Mouse (Mus musculus) CH12.LX (cell line): Measurements from ENCODE around the gene Nup133. TPM values are rescaled to one million over a fixed set of nuclear protein-coding genes. Genes with fewer than 3 reads are reported as not detected.
"Not testable (repeated sequence)": the region's sequence is repeated elsewhere in the genome, so short reads cannot be mapped to it uniquely, and the experiment has no call there.

ENCODE experiments used
- DNase-seq: peaks from one replicate; pipeline ENCODE4 v3.0.0-alpha.2; 2013; ENCODE audit errors: extremely low read depth
- H3K27ac ChIP-seq: 2 replicates; pipeline ENCODE4 v1.5.1; 2012; ENCODE audit warnings: low read depth, mild to moderate bottlenecking, control low read depth, moderate library complexity; ENCODE audit not compliant: insufficient read depth
- H3K27me3 ChIP-seq: replicated peaks from 2 replicates; pipeline ENCODE3; 2012; ENCODE audit warnings: inconsistent platforms
- H3K36me3 ChIP-seq, 2 experiments: replicated peaks in 1 of 2; 2 replicates each; pipeline versions ENCODE3 to v1.6.1; 2012; ENCODE audit warnings: inconsistent platforms in 1 of 2, low read length in 1 of 2, mild to moderate bottlenecking in 1 of 2, mixed read lengths in 1 of 2, moderate library complexity in 1 of 2; ENCODE audit not compliant: control insufficient read depth in 1 of 2, insufficient read depth in 1 of 2
- H3K4me1 ChIP-seq, 2 experiments: 2 replicates each; pipeline ENCODE4 v1.6.1; 2012; ENCODE audit warnings: inconsistent platforms in 1 of 2, moderate library complexity in 1 of 2; ENCODE audit not compliant: insufficient read depth in 2 of 2, control insufficient read depth in 1 of 2
- H3K4me2 ChIP-seq: 2 replicates; pipeline ENCODE4 v1.6.1; 2012; ENCODE audit warnings: low read depth, mild to moderate bottlenecking, control low read depth; ENCODE audit not compliant: poor library complexity, insufficient read depth, severe bottlenecking
- H3K4me3 ChIP-seq, 3 experiments: fragments of 150-350 bp in 1 of 3; sonication (generic) in 1 of 3; replicated peaks in 1 of 3; 2 replicates each; pipeline versions ENCODE3 to v1.5.1; 2011 to 2012; ENCODE audit warnings: low read depth in 2 of 3, low read length in 2 of 3, mild to moderate bottlenecking in 2 of 3, moderate library complexity in 2 of 3, control low read depth in 1 of 3, improper control_type of control experiment in 1 of 3, inconsistent platforms in 1 of 3, mixed read lengths in 1 of 3; ENCODE audit not compliant: poor library complexity in 1 of 3
- H3K79me2 ChIP-seq: replicated peaks from 2 replicates; pipeline ENCODE4 v1.6.1; 2012; ENCODE audit warnings: mild to moderate bottlenecking, moderate library complexity; ENCODE audit not compliant: control insufficient read depth, poor library complexity, insufficient read depth, severe bottlenecking; ENCODE audit errors: extremely low read depth
- H3K9ac ChIP-seq: 2 replicates; pipeline ENCODE4 v1.6.1; 2012; ENCODE audit warnings: low read depth, mild to moderate bottlenecking, control low read depth, moderate library complexity; ENCODE audit not compliant: insufficient read depth
- H3K9me3 ChIP-seq: replicated peaks from 2 replicates; pipeline ENCODE3; 2012; ENCODE audit warnings: low read length, inconsistent platforms, mixed read lengths
- CHD2 ChIP-seq: IDR thresholded peaks from 2 replicates; pipeline ENCODE4 v1.6.1; 2011; ENCODE audit warnings: low read length, improper control_type of control experiment
- CTCF ChIP-seq, 2 experiments: IDR thresholded peaks in 1 of 2; conservative IDR thresholded peaks in 1 of 2; 2 replicates each; pipeline ENCODE4 v1.5.1; 2011 to 2012; ENCODE audit warnings: low read depth in 2 of 2, low read length in 2 of 2, improper control_type of control experiment in 1 of 2, inconsistent platforms in 1 of 2, mild to moderate bottlenecking in 1 of 2, moderate library complexity in 1 of 2
- HCFC1 ChIP-seq: IDR thresholded peaks from 2 replicates; pipeline ENCODE4 v1.6.1; 2012; ENCODE audit warnings: low read depth, mild to moderate bottlenecking, inconsistent platforms, low read length, improper control_type of control experiment
- JUND ChIP-seq: conservative IDR thresholded peaks from 2 replicates; pipeline ENCODE4 v1.6.1; 2011; ENCODE audit warnings: low read depth, low read length, improper control_type of control experiment
- MAFK ChIP-seq: IDR thresholded peaks from 2 replicates; pipeline ENCODE4 v1.6.1; 2011; ENCODE audit warnings: low read length, improper control_type of control experiment; ENCODE audit not compliant: insufficient replicate concordance
- MAX ChIP-seq: IDR thresholded peaks from 2 replicates; pipeline ENCODE4 v1.6.1; 2011; ENCODE audit warnings: low read length, improper control_type of control experiment
- MEF2A ChIP-seq: IDR thresholded peaks from 2 replicates; pipeline ENCODE4 v1.6.1; 2014; ENCODE audit warnings: low read depth, mild to moderate bottlenecking, inconsistent platforms, low read length, improper control_type of control experiment, borderline replicate concordance
- PAX5 ChIP-seq: IDR thresholded peaks from 2 replicates; pipeline ENCODE4 v1.6.1; 2012; ENCODE audit warnings: low read length, inconsistent platforms, mixed read lengths
- RCOR1 ChIP-seq: conservative IDR thresholded peaks from 2 replicates; pipeline ENCODE4 v1.6.1; 2012; ENCODE audit warnings: low read depth, mild to moderate bottlenecking, inconsistent platforms, low read length, improper control_type of control experiment
- SMC3 ChIP-seq: IDR thresholded peaks from 2 replicates; pipeline ENCODE4 v1.6.1; 2011; ENCODE audit warnings: low read depth, low read length, improper control_type of control experiment
- TBP ChIP-seq: conservative IDR thresholded peaks from 2 replicates; pipeline ENCODE4 v1.6.1; 2011; ENCODE audit warnings: low read depth, low read length, improper control_type of control experiment
- TCF12 ChIP-seq: IDR thresholded peaks from 2 replicates; pipeline ENCODE4 v1.6.1; 2014; ENCODE audit warnings: low read depth, mild to moderate bottlenecking, inconsistent platforms, low read length, improper control_type of control experiment
- UBTF ChIP-seq: IDR thresholded peaks from 2 replicates; pipeline ENCODE4 v1.6.1; 2012; ENCODE audit warnings: low read depth, mild to moderate bottlenecking, inconsistent platforms, low read length, improper control_type of control experiment, moderate library complexity
- dilution Hi-C: fragments of 300-500 bp; cut with MboI; formaldehyde crosslinking; loops from 2 replicates; pipeline ENCODE4 v1.14.3; 2020; ENCODE audit warnings: low sequenced_read_pairs; ENCODE audit not compliant: extremely low pct_unique_long_range_greater_than_20kb, extremely low pct_ligation_motif_present
- in situ Hi-C: fragments of 300-500 bp; cut with MboI; formaldehyde crosslinking; loops from 3 replicates; pipeline ENCODE4 v1.14.3; 2019; ENCODE audit warnings: low sequenced_read_pairs, low pct_ligation_motif_present, low pct_unique_long_range_greater_than_20kb, mixed read lengths
- polyA plus RNA-seq: library from polyadenylated mRNA; unstranded; fragments of >175 nt; gene quantifications from 2 replicates; pipeline ENCODE4 v1.2.1, GENCODE M21; 2012; ENCODE audit warnings: low read depth; ENCODE audit not compliant: insufficient read length
- total RNA-seq, 2 experiments: library from RNA; depleted of rRNA; stranded (reverse); fragments of 300-350 nt in 1 of 2; fragments of >200 nt in 1 of 2; gene quantifications; 2 replicates each; pipeline ENCODE4 v1.2.3; 2012 to 2014

Gene Nup133
- total and polyA plus RNA-seq, 3 experiments: 32.8 to 49.0 (median 39.6) TPM

DNA sequence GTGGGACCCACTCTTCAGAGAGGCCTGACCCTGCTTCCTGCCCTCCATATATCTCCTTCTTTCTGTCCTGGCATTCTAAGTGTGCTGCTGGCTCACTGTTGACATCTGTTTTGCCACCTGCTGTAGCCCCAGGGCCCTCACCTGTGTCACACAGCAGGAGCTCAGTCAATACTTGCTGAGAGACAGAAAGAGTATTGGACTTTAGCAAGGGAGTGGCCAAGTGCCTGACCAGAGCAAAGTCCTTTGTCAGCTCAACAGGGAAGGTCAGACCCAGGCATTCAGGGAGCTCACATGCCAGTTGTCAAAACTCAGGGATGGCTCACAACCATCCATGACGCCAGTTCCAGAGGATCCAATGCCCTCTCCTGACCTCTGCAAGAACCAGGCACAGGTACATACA is 24.4 kb upstream of the Nup133 start:
- dilution Hi-C loops (no loop called here), in situ Hi-C loops (no loop called here)
- no peaks in the 10 kb centered on the region for H3K27me3 ChIP-seq
- no peak overlapping the region for H3K4me2 ChIP-seq
- no peak overlapping the region for H3K27ac ChIP-seq
- peaks cover 0 to 5% of the 10 kb centered on the region in 2 experiments; a peak in 3 of 4 replicates for H3K4me1 ChIP-seq
- H3K9me3 ChIP-seq: no peaks in the 10 kb centered on the region
- H3K9ac ChIP-seq: no peak overlapping the region
- H3K4me3 ChIP-seq: no peak overlapping the region
- TF ChIP-seq MAX: no peak
- no peak for TF ChIP-seq TBP
- TF ChIP-seq UBTF: no peak
- TF ChIP-seq HCFC1: no peak
- TF ChIP-seq TCF12: no peak
- TF ChIP-seq SMC3: no peak
- no peak for TF ChIP-seq RCOR1
- TF ChIP-seq CTCF (conservative IDR thresholded peaks at IDR 0.05 in 1 of 2, IDR thresholded peaks at IDR 0.05 in 1 of 2; ENCODE audit: low read depth in 2 of 2, low read length in 2 of 2): no peak
- no peak for TF ChIP-seq MEF2A
- no peak for TF ChIP-seq CHD2
- no peak for DNase-seq
- H3K36me3 ChIP-seq: peaks cover 0 to 35% of the 10 kb centered on the region in 2 experiments
- no peaks in the 10 kb centered on the region for H3K79me2 ChIP-seq

DNA sequence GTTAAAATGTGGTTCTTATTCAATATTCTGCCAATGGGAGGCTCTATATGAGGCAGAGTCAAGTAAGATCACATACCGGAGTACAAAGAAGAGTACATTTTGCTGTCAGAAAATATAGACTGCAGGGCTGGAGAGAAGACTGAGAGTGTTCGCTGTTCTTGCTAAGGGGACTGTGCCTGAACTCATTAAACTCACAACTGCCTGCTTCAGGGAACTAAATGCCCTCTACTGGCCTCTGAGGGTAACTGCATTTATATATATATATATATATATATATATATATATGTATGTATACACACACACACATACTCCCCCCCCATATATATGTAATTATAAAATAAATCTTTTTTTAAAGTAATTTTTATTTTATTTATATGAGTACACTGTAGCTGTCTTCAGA is 17.8 kb upstream of the Nup133 start:
- no peaks in the 10 kb centered on the region for H3K27me3 ChIP-seq
- H3K4me2 ChIP-seq: no peak overlapping the region
- peaks cover 0 to 75% of the 10 kb centered on the region in 2 experiments for H3K36me3 ChIP-seq
- TF ChIP-seq PAX5: no peak
- peak in 1 of 2 experiments; percentile 42; a peak in 2 of 4 replicates for TF ChIP-seq CTCF (conservative IDR thresholded peaks at IDR 0.05 in 1 of 2, IDR thresholded peaks at IDR 0.05 in 1 of 2; ENCODE audit: low read depth in 2 of 2, low read length in 2 of 2)
- TF ChIP-seq SMC3: no peak; the same call in 1 of the 2 replicates
- H3K4me1 ChIP-seq: no peaks in the 10 kb centered on the region
- no peak overlapping the region for H3K4me3 ChIP-seq
- no peak overlapping the region for H3K27ac ChIP-seq
- dilution Hi-C loops: no loop called here
- in situ Hi-C loops: no loop called here
- H3K79me2 ChIP-seq: no peaks in the 10 kb centered on the region
- peak; percentile 22 for DNase-seq
- H3K9ac ChIP-seq: no peak overlapping the region
- H3K9me3 ChIP-seq: no peaks in the 10 kb centered on the region

DNA sequence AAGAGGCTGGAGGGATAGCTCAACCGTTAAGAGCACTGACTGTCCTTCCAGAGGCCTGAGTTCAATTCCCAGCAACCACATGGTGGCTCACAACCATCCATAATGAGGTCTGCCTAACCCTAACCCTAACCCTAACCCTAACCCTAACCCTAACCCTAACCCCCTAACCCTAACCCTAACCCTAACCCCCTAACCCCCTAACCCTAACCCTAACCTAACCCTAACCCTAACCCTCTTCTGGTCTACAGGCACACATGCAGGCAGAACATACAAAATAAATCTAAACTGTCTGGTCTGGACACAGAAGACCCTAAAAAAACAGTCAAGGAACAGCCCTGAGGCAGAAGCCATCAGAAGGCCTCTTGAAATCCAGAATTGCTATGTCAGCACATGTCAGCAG is 12.3 kb upstream of the Nup133 start:
- Histone ChIP-seq H3K4me2 (no peak overlapping the region), H3K4me1 (no peaks in the 10 kb centered on the region), H3K4me3 (no peak overlapping the region), H3K27ac (no peak overlapping the region), H3K36me3 (peaks cover 12 to 81% of the 10 kb centered on the region in 2 experiments), H3K9me3 (no peaks in the 10 kb centered on the region), H3K9ac (no peak overlapping the region), H3K27me3 (no peaks in the 10 kb centered on the region), H3K79me2 (no peaks in the 10 kb centered on the region)
- no peak for DNase-seq
- in situ Hi-C loops (no loop called here), dilution Hi-C loops (no loop called here)
- TF ChIP-seq MAFK: 0 out of 2 replicates have a peak, but pooled peaks have one; percentile 15
- no peak for TF ChIP-seq JUND

DNA sequence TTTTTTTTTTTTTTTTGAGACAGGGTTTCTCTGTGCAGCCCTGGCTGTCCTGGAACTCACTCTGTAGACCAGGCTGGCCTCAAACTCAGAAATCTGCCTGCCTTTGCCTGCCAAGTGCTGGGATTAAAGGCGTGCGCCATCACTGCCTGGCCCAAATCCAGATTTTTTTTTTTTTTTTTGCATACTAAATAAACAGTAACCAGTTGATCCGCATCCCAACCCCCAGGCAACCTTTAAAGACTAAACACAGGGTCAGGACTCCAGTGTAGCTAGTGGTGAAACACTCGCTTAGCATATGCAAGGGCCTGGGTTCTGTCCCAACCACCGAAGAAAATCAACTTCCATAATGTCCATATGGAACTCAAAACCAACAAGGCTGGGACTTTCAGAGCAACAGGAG is 11.5 kb upstream of the Nup133 start:
- H3K4me2 ChIP-seq, in situ Hi-C loops, H3K79me2 ChIP-seq, H3K9me3 ChIP-seq, H3K4me1 ChIP-seq, H3K27me3 ChIP-seq, DNase-seq, H3K4me3 ChIP-seq, H3K27ac ChIP-seq, dilution Hi-C loops, H3K9ac ChIP-seq: not testable (repeated sequence)
- H3K36me3 ChIP-seq: peaks cover 12 to 78% of the 10 kb centered on the region in 2 experiments
